Mouse (Mus musculus): Measurements from ENCODE around the gene Pianp. TPM values are rescaled to one million over a fixed set of nuclear protein-coding genes. Genes with fewer than 3 reads are reported as not detected.
A peak's percentile ranks its signal among the peaks of the same experiment; 100 is the strongest.

The Pianp gene
- polyA plus RNA-seq, 2 experiments, result 0.07 TPM; not detected in 1

- Histone ChIP-seq H3K27ac (no peak overlapping the region), H3K36me3 (replicated peaks; ENCODE audit: control insufficient read depth, insufficient read depth, low read depth) (no peaks in the 10 kb centered on the region), H3K4me1 (replicated peaks; ENCODE audit: control insufficient read depth in 2 of 2, insufficient read depth in 2 of 2, low read length in 1 of 2) (peaks cover 15% of the 10 kb centered on the region in 2 experiments), H3K4me2 (ENCODE audit: low read depth) (no peak overlapping the region), H3K4me3 (ENCODE audit: insufficient read depth in 1 of 2, low read depth in 2 of 2, low read length in 2 of 2) (no peak overlapping the region), H3K9me3 (ENCODE audit: control insufficient read depth, low read length) (no peaks in the 10 kb centered on the region), H3K27me3 (ENCODE audit: control insufficient read depth, insufficient read depth, low read length) (no peaks in the 10 kb centered on the region), H3K9ac (replicated peaks) (no peak overlapping the region)
- ATAC-seq (ENCODE audit: insufficient read depth), result no peak
- DNase-seq (ENCODE audit: low read depth in 3 of 3, low spot score in 3 of 3), result peak; percentile 18 to 33 (median 29)
- TF ChIP-seq CTCF (IDR thresholded peaks at IDR 0.05; ENCODE audit: low read depth) (peak; percentile 67), EP300 (IDR thresholded peaks at IDR 0.05; ENCODE audit: low read depth) (no peak)
- WGBS (ENCODE audit: insufficient replicate concordance), result 60% methylated on average over 4 of the region's 4 CpGs
Measured at GRCm38 (mm10) chr6:124967766-124968165, 28.7 kb upstream of the Pianp start.

DNA sequence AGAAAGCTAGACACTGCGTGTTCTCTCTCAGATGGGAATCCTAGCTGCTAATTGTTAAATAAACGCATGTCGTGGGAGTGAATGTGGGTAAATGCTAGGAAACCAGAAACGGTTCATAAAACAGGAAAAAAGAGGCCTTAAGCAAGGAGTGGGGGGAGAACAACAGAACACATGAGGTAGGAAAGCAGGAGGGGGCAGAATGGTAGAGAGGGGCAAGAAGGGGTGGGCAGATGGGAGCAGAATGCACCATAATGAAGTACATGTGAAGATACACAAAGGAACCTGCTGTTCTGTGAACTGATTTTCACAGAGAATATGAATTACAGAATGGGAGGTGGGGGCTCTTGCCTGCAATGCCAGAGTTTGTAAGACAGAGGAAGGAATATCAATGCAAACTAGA lies 4.3 kb upstream of the Pianp start:
- WGBS (ENCODE audit: insufficient replicate concordance), result 61% methylated on average over 4 of the region's 4 CpGs

GRCm38 (mm10) chr6:124993365-124993764 lies 3.1 kb upstream of the Pianp start:
- Histone ChIP-seq H3K9me3 (ENCODE audit: control insufficient read depth, low read length) (no peaks in the 10 kb centered on the region), H3K9ac (replicated peaks) (no peak overlapping the region), H3K4me3 (ENCODE audit: insufficient read depth in 1 of 2, low read depth in 2 of 2, low read length in 2 of 2) (no peak overlapping the region), H3K27ac (no peak overlapping the region), H3K27me3 (ENCODE audit: control insufficient read depth, insufficient read depth, low read length) (peaks cover 51% of the 10 kb centered on the region), H3K4me1 (replicated peaks; ENCODE audit: control insufficient read depth in 2 of 2, insufficient read depth in 2 of 2, low read length in 1 of 2) (peaks cover 0 to 2% of the 10 kb centered on the region in 2 experiments; a peak in 1 of 4 replicates), H3K4me2 (ENCODE audit: low read depth) (no peak overlapping the region), H3K36me3 (replicated peaks; ENCODE audit: control insufficient read depth, insufficient read depth, low read depth) (no peaks in the 10 kb centered on the region)
- 62% methylated on average over 9 of the region's 9 CpGs for WGBS (ENCODE audit: insufficient replicate concordance)
- DNase-seq (ENCODE audit: low read depth in 3 of 3, low spot score in 3 of 3), result no peak
- ATAC-seq (ENCODE audit: insufficient read depth), result no peak
- TF ChIP-seq EP300 (IDR thresholded peaks at IDR 0.05; ENCODE audit: low read depth) (no peak), CTCF (IDR thresholded peaks at IDR 0.05; ENCODE audit: low read depth) (no peak)

More for the DNA sequence above, 4.3 kb upstream of the Pianp start:
- Histone ChIP-seq H3K27ac (no peak overlapping the region), H3K9me3 (ENCODE audit: control insufficient read depth, low read length) (no peaks in the 10 kb centered on the region), H3K4me2 (ENCODE audit: low read depth) (no peak overlapping the region), H3K27me3 (ENCODE audit: control insufficient read depth, insufficient read depth, low read length) (peaks cover 40% of the 10 kb centered on the region), H3K4me1 (replicated peaks; ENCODE audit: control insufficient read depth in 2 of 2, insufficient read depth in 2 of 2, low read length in 1 of 2) (peaks cover 0 to 2% of the 10 kb centered on the region in 2 experiments; a peak in 1 of 4 replicates), H3K4me3 (ENCODE audit: insufficient read depth in 1 of 2, low read depth in 2 of 2, low read length in 2 of 2) (no peak overlapping the region), H3K9ac (replicated peaks) (no peak overlapping the region), H3K36me3 (replicated peaks; ENCODE audit: control insufficient read depth, insufficient read depth, low read depth) (no peaks in the 10 kb centered on the region)
- no peak for TF ChIP-seq EP300 (IDR thresholded peaks at IDR 0.05; ENCODE audit: low read depth)
- DNase-seq (ENCODE audit: low read depth in 3 of 3, low spot score in 3 of 3) (no peak), ATAC-seq (ENCODE audit: insufficient read depth) (no peak)

GRCm38 (mm10) chr6:124993876-124994275 lies 2.6 kb upstream of the Pianp start:
- Histone ChIP-seq H3K4me3 (ENCODE audit: insufficient read depth in 1 of 2, low read depth in 2 of 2, low read length in 2 of 2) (no peak overlapping the region), H3K27me3 (ENCODE audit: control insufficient read depth, insufficient read depth, low read length) (peaks cover 56% of the 10 kb centered on the region), H3K4me1 (replicated peaks; ENCODE audit: control insufficient read depth in 2 of 2, insufficient read depth in 2 of 2, low read length in 1 of 2) (peaks cover 0 to 2% of the 10 kb centered on the region in 2 experiments; a peak in 1 of 4 replicates), H3K4me2 (ENCODE audit: low read depth) (no peak overlapping the region), H3K36me3 (replicated peaks; ENCODE audit: control insufficient read depth, insufficient read depth, low read depth) (no peaks in the 10 kb centered on the region), H3K9ac (replicated peaks) (no peak overlapping the region), H3K9me3 (ENCODE audit: control insufficient read depth, low read length) (no peaks in the 10 kb centered on the region), H3K27ac (no peak overlapping the region)
- DNase-seq (ENCODE audit: low read depth in 3 of 3, low spot score in 3 of 3) (no peak), ATAC-seq (ENCODE audit: insufficient read depth) (no peak)
- 0 out of 2 replicates have a peak, but pooled peaks have one; percentile 7 for TF ChIP-seq CTCF (IDR thresholded peaks at IDR 0.05; ENCODE audit: low read depth)
- no peak for TF ChIP-seq EP300 (IDR thresholded peaks at IDR 0.05; ENCODE audit: low read depth)
- 15% methylated on average over 11 of the region's 11 CpGs for WGBS (ENCODE audit: insufficient replicate concordance)

GRCm38 (mm10) chr6:124995246-124995645 lies 1.2 kb upstream of the Pianp start:
- Histone ChIP-seq H3K9me3 (ENCODE audit: control insufficient read depth, low read length) (no peaks in the 10 kb centered on the region), H3K4me3 (ENCODE audit: insufficient read depth in 1 of 2, low read depth in 2 of 2, low read length in 2 of 2) (no peak overlapping the region), H3K4me2 (ENCODE audit: low read depth) (no peak overlapping the region), H3K27ac (no peak overlapping the region), H3K27me3 (ENCODE audit: control insufficient read depth, insufficient read depth, low read length) (peaks cover 68% of the 10 kb centered on the region), H3K4me1 (replicated peaks; ENCODE audit: control insufficient read depth in 2 of 2, insufficient read depth in 2 of 2, low read length in 1 of 2) (peaks cover 0 to 2% of the 10 kb centered on the region in 2 experiments; a peak in 1 of 4 replicates), H3K36me3 (replicated peaks; ENCODE audit: control insufficient read depth, insufficient read depth, low read depth) (no peaks in the 10 kb centered on the region), H3K9ac (replicated peaks) (no peak overlapping the region)
- no peak for TF ChIP-seq EP300 (IDR thresholded peaks at IDR 0.05; ENCODE audit: low read depth)
- no peak for TF ChIP-seq CTCF (IDR thresholded peaks at IDR 0.05; ENCODE audit: low read depth)
- ATAC-seq (ENCODE audit: insufficient read depth), result no peak
- 70% methylated on average over 7 of the region's 7 CpGs for WGBS (ENCODE audit: insufficient replicate concordance)
- no peak for DNase-seq (ENCODE audit: low read depth in 3 of 3, low spot score in 3 of 3)

Data from liver, embryonic 14.5 days (tissue).